Mouse (Mus musculus) ES-CJ7 (cell line): ENCODE results near the gene Fam111a.

ENCODE experiments used
- DNase-seq: peaks from one replicate; pipeline ENCODE4 v3.0.0; 2011; ENCODE audit warnings: low read depth, low spot score

Gene Fam111a

DNA sequence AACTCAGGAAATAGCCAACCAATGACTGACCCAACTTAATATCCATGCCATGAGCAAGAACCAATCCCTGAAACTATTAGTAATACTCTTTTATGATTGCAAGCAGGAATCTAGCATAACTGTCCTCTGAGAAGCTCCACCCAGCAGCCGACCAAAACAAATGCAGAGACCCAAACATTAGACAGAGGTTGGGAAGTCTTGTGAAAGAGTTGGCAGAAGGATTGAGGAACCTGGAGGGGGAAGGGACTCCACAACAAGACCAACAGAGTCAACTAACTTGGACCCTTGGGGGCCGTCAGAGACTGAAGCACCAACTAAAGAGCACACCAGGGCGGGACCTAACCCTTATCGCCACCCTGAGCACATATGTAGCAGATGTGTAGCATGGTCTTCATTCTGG lies 12.7 kb downstream of the Fam111a start:
- no peak for DNase-seq

DNA sequence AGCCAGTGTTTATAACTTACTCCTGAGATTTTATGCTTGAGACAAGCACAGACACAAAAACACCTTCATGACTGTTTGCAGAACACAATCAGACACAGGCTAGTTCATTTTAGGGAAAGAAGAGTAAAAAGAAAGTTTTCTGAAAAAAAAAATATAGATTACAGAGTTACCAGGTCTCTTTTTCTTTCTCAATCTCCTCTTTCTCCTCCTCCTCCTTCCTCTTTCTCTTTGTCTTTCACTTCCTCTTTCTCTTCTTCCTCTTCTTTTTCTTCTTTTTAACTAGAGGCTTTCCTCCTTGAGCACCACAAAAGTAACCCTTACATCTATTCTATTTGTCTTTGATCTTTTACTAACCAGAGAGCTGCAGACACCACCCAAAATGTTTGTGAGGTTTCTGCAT lies 18.7 kb downstream of the Fam111a start:
- no peak for DNase-seq

DNA sequence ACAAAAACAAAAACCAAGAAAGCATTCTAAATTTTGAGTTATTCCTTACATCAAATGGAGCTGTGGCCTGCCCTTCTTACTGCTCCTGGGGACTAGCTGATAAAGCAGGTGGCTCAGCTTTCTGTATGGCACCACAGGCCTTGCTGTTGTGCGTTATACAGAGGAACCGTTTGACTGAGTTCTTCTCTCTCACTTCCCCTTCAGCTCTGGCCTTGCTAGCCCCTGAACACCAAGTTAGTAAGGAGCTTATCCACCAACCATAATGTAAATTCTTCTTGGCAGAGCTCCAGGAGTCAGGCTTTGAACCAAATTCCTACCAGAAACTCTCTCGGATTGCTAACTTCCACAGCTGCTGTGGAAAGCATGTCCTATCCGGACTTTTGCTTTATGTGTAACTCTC lies 21.5 kb downstream of the Fam111a start:
- no peak for DNase-seq

DNA sequence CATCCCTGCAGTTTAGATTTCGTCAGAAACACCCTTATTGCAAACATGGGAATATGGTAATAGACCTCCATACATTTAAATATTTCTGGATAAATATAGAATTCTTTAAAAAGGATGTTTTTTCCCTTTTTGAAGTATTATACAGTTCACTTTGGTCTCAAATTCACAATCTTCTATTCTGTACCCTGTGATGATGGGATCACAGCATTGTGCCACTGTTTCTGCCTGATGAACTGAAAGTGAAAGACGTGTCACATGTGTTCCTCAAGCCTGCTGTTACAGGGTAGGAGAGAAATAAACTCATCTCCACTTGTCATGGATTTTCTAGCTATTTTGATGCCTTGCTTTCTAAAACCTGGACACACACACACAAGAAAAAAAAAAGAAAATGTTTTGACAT lies 25.3 kb downstream of the Fam111a start:
- DNase-seq, result no peak

DNA sequence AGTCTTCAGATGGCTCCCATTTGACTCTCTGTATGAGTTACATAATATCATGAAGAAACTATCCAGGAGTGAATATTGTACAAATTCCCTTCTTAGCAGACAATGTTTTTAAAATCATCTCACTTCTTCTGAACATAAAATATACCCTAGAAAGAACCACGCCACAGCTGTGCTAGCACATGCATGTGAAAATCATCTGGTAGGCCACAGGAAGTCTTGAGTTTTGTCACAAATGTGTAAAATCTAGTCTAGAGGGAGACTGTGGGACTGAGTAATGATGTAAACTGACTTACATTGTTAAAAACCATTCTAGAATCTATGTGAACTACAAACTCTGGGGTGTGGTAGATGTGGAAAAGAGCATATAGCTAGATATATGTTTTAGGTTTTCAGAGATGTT lies 26.1 kb downstream of the Fam111a start:
- DNase-seq, result no peak

DNA sequence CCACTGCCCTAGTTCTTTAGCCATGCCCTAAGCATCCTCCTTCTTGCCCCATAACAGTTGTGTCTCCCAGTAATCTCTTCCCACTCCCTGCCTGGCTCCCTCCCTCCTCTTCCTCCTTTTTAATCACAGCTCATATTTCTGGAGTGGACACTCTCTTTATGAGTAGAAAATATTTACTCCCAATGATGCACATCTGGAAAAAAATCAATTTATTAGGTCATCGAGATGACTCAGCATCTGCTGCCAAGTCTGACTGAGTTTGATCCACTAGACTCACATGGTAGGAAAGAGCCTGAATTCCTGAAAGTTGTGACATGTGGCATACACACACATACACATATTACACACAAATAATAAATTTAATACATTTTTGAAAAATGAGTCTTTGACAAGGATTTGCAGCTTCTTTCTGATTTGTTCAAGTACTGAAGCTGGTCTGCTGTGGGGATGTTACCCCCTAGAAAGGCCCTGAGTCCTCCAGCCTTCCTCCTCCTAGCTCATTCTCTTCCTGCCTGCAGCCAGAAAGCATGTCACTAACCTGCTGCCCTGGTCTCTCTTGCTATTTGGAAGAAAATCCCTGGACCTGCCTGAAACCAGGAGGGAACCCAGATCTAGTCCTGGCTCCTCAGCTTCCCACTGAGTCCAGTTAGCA lies 27.2 kb downstream of the Fam111a start:
- DNase-seq, result no peak

DNA sequence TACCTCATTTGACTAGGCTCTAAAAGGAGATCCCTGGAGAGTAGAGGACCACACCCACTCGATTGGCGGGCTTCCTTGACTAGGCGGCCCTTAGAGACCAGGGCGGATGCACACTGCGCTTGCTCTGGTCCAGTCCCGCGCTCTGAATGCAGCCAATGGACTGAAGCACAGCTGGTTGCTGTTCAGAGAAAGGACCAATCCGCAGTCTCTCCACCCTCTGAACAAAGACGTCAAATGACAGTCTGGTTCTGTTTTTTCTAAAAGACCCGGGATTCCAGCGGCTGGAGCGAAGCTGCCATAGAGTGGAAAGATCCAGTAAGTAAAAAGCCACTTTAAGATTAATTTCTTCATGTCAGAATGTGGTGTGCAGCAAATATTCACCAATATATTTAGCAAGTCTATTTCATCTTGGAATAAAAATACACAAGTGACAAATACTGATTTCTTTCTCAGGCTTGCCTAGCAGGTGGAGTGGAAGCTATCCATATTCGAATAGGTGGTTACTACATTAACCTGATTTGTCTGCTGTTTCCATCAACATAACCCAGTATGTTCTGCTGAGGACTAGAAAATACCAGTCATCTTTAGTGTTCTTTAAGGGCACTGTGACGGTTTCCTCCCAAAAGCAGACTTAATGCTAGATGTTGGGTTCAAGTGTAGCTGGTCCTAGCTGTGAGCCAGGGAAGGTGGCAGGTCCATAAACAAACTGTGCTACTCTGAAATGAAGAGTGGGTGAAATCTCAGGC lies 27.9 kb downstream of the Fam111a start:
- peak; percentile 97 for DNase-seq

DNA sequence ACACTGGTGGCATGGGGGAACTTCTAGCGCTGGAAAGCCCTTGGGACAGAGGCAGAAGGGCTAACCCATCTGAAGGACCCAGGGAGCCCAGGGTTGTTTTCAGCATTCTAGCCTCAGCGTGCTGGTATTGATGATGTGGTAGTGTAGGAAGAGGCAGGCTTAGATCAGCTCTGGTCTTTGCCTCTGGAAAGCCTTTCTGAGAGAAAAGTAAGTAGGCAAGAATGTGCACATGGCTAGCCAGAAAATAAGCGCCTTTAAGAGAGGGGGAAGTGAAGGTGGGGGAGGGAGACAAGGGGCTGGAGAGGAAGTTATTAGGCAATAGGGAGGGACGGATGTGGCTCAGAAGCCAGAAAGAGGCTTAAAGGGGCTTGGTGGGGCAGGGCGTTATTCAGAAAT lies 28.5 kb downstream of the Fam111a start:
- DNase-seq, result no peak

DNA sequence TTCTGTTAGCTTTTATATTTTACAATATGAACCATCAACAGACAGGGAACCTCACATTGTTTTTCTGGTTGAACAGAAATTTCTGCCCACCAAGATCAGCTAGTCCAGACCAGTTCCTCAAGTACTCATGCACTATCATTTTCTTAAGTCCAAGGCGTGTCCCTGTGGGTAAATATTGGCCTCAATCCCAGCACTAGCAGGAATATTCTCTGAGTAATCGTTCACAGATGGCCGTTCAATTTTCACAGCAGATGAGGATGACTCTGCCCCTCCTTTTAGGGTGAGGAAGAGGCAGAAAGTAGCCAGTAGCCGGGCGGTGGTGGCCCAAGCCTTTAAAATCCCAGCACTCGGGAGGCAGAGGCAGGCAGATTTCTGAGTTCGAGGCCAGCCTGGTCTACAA lies 29.6 kb downstream of the Fam111a start:
- DNase-seq, result no peak

DNA sequence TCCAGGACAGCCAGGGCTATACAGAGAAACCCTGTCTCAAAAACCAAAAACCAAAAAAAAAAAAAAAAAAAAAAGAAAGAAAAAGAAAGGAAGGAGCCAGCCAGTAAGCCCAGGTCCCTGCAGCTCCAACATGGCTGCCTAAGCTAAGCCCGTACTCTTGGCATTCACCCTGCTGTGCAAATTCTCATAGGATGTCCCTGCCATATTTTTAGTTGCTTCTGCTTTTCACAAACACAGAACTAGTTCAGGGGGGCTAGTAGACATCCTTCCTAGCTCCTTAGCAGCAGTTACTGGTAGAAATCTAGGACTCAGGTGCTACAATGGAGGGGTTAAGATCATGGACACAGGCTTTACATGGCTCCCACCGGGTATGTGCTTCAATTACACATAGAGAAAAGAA lies 30.0 kb downstream of the Fam111a start:
- DNase-seq, result no peak

DNA sequence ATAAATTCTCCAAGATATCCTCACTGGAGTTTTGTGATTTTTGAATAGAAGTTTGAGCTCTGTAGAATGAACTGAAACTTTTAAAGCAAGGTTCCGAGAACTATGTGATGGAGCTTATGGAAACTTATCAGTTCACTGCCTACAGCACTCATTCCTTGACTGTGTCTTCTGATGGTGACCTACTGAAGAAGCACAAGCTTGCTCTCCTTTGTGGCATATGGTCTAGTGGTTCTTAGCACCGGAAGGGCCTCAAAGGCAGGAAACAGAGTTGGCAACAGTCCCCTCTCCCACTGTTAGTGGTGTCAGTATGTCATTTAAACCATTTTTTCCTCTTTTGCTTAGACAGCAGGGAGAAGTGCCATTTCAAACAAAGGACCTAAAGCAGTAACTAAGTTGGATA lies 31.1 kb downstream of the Fam111a start:
- no peak for DNase-seq

DNA sequence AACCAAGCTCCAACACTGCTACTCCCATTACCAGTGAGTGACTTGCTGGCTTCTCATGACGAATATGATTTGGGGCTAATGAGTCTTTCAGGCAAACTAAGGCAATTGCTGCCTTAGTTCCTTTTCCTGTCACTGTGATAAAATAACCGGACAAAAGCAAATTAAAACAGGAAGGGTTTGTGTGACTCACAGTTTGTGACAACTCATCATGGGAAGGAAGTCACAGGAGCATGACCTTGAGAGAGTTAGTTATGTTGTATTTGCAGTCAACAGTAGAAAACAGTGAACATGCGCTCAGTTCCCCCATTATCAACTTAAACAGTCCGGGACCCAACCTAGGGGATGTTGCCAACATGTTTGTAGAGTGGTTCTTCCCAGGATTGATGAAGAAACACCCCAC lies 39.8 kb downstream of the Fam111a start:
- DNase-seq, result no peak

DNA sequence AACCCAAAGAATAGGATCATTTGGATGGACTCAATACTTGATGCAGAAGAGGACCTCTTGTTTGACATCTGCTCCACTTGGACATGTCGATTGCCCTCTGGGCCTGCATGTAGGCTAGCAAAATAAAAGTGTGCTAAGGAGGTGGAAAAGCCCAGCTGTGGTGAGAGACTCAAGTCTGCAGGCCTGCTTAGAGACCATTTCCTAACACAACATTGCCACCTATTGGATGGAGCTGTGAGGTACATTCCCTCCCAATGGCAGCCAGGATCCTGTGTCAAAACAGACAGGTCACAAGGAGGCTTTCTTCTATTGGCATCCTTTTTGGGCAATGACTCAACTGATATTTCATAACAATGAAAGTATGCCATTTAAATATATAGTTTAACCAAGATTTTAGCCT lies 46.4 kb downstream of the Fam111a start:
- peak; percentile 65 for DNase-seq

DNA sequence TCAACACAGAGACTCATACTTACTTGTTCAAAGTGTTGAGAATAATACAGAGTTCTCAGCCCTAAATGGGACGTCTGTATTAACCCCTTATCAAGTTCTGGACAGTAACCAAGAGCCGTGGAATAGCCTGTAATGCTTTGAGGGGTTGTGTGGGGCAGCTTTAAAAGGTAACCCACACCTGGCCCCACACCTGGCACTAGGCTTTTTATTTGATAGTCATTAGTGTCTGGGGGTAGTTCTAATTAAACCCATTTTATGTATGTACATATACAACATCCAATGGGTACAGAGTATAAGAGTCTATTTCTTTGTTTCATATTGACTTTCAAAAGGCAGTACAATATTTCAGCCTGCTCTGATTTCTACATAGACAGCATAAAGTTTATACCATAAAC lies 49.6 kb downstream of the Fam111a start:
- no peak for DNase-seq

DNA sequence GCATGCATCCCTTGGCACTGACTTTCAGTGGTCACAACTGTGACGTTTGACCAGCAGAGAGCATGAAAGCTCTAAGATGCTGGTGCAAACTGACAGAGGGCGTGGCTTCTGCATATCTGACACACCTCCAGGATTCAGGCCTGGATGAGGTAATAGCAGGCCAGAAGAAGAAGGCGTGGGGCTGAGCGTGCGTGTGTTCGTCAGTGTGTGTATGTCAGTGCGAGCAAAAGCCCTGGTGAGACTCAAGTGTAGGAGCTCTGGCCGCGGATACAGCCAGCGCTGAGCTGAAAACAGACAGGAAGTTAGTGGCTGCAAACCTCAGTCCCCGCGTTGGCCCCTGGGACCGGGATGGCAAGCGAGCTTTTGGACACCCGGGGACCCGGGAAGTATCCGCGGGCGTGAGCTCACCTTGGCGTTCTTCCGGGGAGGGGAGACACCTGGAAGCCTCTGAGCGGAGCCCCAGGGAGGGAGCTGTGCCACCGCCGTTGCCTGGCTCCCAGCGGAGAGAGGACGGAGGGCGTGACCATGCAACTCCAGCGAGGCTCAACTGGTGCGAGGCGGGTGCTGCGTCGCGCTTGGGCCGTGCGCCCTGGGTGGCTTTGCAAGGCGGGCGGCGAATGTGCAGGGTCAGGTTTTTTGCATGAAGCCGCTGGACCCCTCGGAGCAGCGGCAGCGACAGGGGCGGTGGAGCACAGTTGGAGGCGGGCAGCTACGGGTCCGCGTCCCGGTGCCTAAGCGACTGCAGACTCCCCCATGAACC lies 50.2 kb downstream of the Fam111a start:
- DNase-seq, result peak; percentile 70

DNA sequence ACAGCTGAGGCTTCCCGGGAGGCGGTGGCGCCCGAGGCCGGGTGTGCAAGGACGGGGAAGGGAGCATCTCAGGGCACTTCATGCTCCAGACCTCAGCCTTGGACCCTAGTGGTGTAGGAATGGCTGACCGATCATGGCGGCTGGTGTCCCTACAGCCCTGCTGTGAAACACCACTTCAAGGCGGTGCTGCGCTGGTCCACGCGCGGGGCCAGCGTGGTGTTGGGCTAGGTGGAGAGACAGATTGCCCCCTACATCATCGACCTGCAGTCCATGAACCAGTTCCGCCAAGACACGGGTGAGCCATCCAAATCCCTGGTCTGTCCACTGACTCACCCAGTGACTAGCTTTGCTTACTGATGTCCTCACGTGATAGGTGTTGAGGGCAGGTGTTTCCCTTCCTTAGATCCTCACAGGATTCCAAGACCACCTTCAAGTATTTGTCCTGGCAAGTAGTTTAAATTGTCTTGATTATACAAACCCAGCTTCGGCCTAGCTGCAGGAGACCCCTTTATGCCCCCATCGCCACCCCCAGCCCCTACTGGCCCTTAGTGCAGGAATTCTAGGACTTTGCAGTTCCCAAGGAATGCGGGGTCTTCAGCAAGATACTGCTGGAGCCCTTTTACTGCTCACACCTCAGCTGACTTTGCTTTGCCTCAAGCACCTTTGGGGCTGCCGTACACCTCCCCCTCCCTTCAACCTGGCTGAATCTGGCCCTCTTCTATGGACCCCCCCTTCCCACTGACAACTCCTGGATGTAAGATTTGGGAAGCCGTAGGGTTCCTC lies 50.9 kb downstream of the Fam111a start:
- peak; percentile 2 for DNase-seq

DNA sequence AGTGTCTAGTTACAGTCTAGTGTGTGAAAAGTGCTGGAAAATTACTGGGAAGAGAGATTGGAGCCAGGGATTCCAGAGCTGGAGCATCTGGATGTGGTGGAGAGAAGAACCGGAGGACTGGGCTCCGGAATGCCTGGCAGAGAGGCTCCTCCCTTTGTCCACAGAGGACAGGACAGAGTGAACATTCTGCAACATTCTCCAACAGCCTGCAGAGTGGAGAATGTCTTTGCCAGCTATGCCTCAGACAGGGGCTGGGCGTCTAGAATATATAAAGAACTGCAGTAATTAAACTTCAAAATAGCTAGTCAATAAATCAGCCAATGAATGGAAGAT lies 51.5 kb downstream of the Fam111a start:
- DNase-seq, result no peak

DNA sequence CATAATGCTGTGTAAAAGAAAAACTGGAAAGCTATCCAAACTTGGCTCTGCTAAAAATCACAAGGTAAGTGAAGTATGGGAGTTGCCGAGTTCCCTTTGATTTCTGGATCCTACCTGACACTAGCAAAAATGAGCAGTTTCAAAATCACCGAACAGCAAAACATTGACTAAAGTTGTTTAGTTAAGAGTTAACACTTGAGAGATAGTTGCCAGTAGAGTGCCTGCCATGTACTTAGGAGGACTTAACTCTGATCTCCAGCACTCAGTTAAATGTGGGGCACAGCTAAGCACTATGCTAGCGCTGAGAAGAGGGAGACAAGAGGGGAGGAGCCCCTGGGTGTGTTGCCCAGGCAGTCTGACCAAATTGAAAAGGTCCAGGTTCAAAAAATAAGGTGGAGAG lies 53.1 kb downstream of the Fam111a start:
- DNase-seq, result no peak

DNA sequence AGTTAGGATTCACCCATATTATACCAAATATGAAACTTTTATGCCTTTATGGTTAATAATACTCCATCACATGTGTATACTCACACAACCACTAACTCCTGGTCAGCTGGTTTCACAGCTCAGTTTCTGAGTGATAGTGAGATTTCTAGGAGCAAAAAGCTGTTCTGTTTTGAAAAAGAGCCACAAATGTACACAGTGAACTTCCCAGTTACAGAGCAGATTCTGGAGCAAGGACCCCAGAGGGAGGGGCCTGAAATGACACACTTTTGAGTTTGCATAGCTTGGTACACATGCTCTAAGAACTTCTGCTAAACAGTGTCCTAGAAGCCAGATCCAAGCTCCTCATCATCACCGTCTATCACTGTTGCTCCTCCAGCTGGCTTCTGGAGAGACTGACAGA lies 54.1 kb downstream of the Fam111a start, which contains the start of gene Gm4952:
TSS of gene Gm4952 (plus strand) at position 301 of the 400 bp plus-strand sequence.
- DNase-seq, result no peak

DNA sequence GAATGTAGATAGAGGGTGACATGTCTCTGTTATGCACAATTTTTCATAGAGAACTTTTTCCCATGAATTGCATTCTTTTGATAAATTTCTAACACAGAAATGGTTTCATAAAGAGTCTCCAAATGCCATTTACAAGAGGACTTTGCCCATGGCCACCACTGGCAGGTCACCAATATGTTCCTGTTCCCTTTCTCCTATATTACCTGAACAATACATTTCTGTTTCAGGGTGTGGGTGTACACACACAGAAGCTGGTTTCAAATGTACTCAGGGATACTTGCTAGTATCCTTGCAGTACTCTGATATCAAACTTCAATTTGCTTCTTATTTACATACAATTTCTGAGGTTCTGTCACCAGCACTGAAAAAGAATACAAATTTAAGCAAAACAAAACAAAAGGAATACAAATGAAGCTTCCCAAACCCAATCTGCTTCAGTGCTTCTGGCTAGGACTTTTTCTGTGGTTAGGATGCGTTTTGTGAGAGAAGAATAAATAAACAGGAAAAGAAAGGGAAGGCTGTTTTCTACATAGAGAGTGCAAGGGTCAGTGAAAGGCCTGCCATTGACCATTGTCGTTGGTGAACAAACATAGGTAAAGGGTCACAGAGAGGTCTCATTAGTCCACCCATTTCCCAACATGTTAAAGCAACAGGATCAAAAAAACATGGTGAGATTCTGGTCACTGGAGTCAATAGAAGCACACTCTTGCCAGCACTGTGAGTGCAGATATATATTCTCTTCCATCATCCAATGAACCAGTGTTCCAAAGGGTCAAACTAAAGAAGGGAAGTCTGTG lies 55.3 kb downstream of the Fam111a start:
- DNase-seq, result no peak

DNA sequence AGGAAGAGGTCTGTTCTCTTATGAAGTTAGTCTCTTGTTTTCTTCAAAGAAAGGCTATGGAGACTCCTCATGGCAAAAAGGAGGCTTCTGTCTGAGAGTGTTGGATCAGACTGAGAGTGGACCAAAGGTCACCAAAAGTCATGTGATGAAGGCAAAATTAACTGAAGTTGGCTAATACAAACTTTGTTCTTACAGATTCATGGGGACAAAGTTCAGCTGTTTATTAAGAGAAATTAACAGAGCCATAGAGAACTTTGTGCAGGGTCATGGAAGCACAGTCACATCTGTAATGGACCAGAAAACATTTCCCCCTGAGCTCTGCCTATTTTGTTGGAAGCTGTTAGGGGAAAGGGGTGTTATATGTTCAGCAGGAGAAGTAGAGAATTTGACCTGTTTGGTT lies 62.8 kb downstream of the Fam111a start:
- no peak for DNase-seq
